Mouse (Mus musculus) retina, postnatal 7 days (tissue): ENCODE measurements around the gene Akt2.

Experiments
- DNase-seq: peaks from one replicate; pipeline ENCODE4 v3.0.0-alpha.2; 2012; ENCODE audit warnings: low read depth, low spot score

Akt2 gene

DNA sequence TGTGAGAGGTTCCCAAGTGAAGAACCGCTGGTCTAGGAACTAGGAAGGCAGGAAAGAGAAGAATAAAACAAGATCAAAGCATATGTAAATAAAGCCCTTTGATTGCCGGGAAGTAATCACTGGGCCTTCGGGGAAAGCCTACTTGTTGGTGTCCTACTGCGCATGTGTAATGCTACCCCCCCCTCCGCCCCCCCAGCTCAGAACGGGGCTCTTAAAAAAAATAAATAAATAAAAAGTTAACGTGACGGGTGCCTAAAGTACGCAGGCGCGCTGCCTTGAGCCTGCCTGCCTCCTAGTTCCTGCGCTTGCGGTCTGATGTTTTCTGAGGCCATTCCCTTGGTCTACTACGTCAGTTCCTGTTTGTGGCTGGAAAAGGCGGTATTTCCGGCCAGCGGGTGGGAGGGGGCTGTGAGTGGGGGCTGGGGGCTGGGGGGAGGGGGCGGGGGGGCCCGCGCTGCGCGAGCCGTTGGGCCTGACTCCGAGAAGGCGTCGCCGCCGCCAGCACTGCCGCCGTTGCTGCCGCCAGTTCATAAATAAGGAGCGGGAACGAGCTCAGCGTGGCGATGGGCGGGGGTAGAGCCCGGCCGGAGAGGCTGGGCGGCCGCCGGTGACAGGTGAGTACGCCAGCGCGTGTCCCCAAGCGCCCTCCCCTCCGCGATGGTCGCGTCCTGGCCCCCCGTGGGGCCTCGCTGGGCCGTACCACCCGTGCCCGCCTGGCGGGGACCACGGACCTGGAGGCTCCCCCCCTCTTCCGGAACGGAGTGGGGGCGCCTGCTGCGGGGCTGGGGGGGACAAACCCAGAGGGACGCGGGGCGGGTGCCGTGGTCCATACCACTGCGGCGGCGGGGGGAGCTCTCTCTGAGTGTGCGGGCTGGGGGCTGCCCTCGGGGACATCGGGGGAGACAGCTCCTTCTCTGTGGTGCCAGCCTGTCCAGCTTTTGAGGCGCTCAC lies at the start of gene Akt2:
Akt2 (plus strand) TSS at position 287 of the 951 bp plus-strand sequence.
- DNase-seq = peak; percentile 97

- no peak for DNase-seq
Measured at GRCm38 (mm10) chr7:27541922-27542321, 49.4 kb upstream of the Akt2 start.

- DNase-seq = peak; percentile 55
Measured at GRCm38 (mm10) chr7:27542392-27543033, 48.8 kb upstream of the Akt2 start.

DNA sequence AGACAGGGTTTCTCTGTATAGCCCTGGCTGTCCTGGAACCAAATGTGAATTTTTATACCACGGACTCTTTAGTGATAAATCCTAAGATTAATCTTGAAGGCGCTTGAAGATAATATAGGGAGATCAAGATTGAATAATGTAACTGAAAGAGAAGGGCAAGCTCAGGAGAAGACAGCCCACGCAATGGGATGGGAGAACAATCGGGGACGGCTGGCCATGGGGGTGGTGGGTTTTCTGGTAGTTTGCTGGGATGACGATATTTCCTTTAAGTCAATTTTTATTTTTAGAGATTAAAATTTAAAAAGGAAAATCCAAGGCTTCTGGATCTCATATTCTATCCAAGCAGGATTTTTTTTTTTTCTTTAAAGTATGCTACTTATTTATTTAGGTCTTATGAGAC lies 48.3 kb upstream of the Akt2 start:
- no peak for DNase-seq

DNA sequence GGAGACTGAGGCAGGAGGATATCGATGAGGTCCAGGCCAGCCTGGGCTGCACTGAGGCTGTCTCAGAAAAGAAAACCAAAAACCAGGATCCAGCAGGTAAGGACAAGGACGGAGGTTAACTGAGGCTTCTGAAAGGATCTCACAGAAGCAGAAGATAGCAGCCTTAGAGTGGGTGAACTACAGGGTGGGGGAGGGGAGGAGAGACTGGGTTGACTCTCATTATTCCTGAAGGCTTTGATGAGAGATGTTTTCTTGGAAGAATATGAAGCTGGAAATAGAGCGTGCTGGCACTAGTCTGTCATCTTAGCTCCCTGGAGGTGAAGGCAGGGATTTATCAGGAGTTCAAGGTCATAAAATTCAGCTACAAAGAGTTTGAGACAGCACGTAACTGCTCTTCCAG lies 47.5 kb upstream of the Akt2 start:
- DNase-seq = no peak

DNA sequence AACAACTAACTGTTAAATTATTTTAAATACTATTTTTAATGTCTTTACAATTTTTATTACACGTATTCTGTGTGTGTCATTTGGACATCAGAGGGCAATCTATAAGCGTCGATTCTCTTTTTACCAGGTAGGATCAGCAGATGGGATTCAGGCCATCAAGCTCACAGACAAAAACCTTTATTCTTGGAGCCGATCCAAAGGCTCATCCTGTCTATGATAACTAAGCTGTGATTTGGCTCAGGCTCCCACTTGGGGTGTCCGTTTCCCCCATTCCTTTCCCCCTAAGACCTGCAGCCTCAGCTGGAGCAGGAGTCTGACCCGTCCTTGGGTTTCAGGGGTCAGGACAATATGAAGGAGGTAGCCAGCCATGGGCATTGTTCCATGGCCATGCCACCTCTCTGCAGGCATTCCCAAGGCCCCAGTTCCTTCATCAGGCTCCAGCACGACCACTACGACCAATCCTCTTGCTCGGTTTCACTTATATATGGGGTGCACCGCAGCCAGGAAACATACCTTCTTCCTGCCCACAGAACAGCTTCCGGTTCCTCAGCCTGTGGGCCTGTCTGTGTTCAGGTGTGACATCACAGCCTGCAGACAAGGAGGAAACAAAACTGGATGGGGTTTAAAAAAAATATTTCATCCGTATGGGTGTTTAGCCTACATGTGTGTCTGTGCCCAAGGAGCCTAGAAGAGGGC lies 46.5 kb upstream of the Akt2 start:
- no peak for DNase-seq

GRCm38 (mm10) chr7:27549597-27549996 lies 41.8 kb upstream of the Akt2 start:
- DNase-seq = no peak

DNA sequence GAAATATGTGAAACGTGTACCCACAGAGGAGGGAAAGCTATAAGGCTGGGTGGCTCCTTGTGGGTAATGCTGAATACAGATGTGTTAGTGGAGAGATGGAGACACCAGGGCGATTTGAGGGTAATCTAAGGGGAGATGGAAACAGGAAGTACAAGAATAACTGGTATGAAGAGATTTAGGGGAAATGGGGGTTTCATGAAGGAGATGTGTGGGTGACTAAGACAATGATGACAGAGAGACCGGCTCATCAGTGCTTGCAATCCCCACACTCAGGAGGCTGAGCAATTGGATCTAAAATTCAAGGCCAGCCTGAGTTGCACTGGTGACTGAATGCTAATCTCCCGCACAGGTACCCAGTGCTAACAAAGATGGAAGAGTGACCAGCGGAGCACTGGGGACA lies 39.3 kb upstream of the Akt2 start:
- DNase-seq = no peak

DNA sequence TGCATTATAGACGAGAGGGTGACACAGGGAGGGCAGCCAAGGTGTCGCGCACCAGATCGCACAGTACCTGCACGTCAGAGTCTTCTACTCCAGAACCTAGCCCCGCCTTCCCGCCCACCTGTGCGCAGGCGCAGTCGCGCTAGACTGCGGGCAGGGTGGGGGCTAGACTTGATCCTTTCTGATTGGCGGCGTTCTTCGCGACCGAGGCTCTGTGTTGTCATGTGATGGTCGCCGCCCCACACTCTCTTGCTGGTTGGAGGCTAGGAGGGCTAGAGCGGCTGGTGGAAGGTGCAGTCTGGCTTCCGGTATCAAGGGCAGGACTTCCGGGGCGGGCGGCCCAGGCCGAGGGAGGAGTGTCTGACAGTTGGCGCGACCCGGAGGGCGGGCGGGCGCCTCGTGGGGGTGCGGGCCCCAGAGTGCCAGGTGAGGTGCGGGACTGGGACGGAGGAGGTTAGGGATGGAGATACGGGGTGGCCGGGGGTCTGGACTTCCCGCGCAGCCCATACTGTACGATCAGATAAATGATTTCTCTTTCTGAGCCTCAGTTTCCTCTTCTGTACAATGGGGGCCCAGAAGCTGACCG lies 38.3 kb upstream of the Akt2 start, which contains the start of the genes Pld3 and 2310022A10Rik:
Pld3 (minus strand) TSS at position 288 of the 583 bp plus-strand sequence.
2310022A10Rik (plus strand) TSS at position 303 of the 583 bp plus-strand sequence.
- peak; percentile 90 for DNase-seq

DNA sequence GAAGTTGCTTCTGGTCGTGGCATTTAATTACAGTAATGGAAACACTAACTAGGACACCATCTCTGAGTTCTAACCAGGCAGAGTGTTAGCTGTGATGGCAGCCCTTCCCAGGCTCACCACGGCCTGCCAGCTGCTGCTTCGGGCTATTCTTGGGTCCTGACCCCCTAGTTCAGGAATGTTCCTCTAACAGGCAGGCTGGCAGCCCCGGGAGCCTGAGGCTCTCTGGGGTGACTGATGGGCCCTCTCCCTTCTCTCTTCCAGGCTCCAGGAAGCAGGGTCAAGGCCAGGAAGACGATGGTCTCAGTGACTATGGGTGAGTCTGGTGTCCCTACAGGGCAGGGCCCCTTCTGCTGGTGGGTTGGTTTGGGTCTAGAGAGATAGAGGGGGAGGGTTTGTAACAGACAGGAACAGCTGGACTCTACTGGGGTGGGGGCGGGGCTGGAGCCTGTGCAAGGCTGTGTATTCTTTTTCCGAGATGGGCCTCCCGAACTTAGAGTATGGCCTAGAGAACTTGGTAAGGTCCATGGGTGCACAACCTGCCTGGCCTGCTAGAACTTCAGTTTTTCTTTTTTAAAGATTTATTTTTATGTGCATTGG lies 31.0 kb upstream of the Akt2 start:
- DNase-seq = no peak

GRCm38 (mm10) chr7:27560978-27561377 lies 30.4 kb upstream of the Akt2 start:
- DNase-seq = no peak

GRCm38 (mm10) chr7:27569580-27570224 lies 21.6 kb upstream of the Akt2 start:
- DNase-seq = no peak

DNA sequence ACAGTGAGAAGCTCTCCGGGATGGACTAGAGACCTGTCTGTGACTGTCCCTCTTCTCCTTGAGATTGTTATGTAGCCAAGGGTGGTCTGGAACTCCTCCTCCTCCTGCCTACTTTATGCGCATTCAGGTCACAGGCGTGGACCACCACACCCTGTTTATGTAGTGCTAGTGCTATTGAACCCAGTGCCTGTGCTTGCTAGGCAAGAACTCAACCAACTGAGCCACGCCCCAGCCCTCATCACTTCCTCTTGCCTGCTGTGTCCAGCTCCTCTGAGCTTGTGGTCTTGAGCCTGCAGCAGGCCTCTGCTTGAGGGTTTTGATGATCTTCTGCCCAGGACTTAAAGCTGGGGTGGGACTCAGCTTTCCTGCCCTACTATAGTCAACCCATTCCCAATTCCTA lies 19.2 kb upstream of the Akt2 start:
- DNase-seq = no peak

- DNase-seq = no peak
Measured at GRCm38 (mm10) chr7:27574124-27574880, 17.1 kb upstream of the Akt2 start.

GRCm38 (mm10) chr7:27576914-27577313 lies 14.4 kb upstream of the Akt2 start:
- no peak for DNase-seq

GRCm38 (mm10) chr7:27577589-27577988 lies 13.8 kb upstream of the Akt2 start:
- no peak for DNase-seq

GRCm38 (mm10) chr7:27578465-27578864 lies 12.9 kb upstream of the Akt2 start:
- no peak for DNase-seq

DNA sequence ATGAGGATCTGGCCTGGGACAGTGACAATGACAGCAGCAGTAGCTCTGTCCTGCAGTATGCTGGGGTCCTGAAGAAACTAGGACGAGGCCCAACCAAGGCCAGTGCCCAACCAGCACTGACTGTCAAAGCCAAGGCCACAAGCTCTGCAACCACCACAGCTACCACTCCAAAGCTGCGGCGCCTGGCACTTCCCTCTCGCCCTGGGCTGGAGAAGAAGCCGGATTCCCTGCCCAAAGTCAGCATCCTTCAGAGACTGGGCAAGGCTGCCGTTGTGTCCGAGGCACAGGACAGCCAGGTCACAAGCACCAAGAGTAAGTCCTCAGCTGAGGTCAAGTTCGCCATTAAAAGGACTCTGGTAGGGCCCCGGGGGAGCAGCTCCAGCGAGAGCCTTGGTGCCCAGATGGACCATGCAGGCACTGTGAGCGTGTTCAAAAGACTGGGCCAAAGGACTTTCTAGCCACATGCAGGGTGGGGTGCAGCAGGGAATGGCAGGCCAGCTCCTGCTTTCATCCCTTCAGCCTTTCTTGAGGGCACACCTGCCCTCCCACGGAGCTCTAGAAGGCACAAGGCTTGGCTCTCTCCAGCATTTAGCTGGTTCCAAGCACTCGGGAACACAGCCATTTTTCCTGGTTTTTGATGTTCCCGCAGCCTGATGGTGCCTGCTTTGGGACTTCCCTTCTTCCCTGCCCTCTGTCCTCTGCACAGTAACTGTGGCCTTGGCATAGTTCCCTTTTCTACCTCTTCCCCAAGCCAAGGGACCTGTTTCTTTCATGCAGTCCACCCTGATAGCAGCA lies 10.8 kb upstream of the Akt2 start:
- no peak for DNase-seq

- DNase-seq = no peak
Measured at GRCm38 (mm10) chr7:27586861-27587260, 4.5 kb upstream of the Akt2 start.
